Mouse (Mus musculus): ENCODE data around the gene Jpt1. TPM values are rescaled to one million over a fixed set of nuclear protein-coding genes. Genes with fewer than 3 reads are reported as not detected.

Jpt1 gene
- polyA plus RNA-seq, 1 experiment = 386 TPM

- Histone ChIP-seq H3ac (ENCODE audit: control insufficient read depth, insufficient read length) (no peak overlapping the region), H3K4me3 (no peak overlapping the region), H3K4me2 (ENCODE audit: low read depth) (no peak overlapping the region), H3K79me2 (ENCODE audit: control insufficient read depth, insufficient read depth) (no peaks in the 10 kb centered on the region), H3K36me3 (ENCODE audit: control insufficient read depth, insufficient read depth) (no peaks in the 10 kb centered on the region), H3K27me3 (ENCODE audit: control insufficient read depth, insufficient read depth, insufficient read length) (peaks cover 19% of the 10 kb centered on the region)
- TF ChIP-seq USF1 (IDR thresholded peaks at IDR 0.05; ENCODE audit: low read depth) (no peak), POLR2AphosphoS2 (IDR thresholded peaks at IDR 0.05; ENCODE audit: insufficient read length, low read depth) (no peak), REST (IDR thresholded peaks at IDR 0.05; ENCODE audit: insufficient read depth, insufficient read length) (no peak), TCF12 (IDR thresholded peaks at IDR 0.05; ENCODE audit: insufficient read depth, poor library complexity, severe bottlenecking) (no peak), MAX (IDR thresholded peaks at IDR 0.05; ENCODE audit: low read depth) (no peak), TCF3 (IDR thresholded peaks at IDR 0.05; ENCODE audit: insufficient read length, low read depth) (no peak), E2F4 (IDR thresholded peaks at IDR 0.05; ENCODE audit: insufficient read depth) (no peak), MYOG (IDR thresholded peaks at IDR 0.05; ENCODE audit: control insufficient read depth in 1 of 3, insufficient read depth in 1 of 3, insufficient read length in 2 of 3, low read depth in 2 of 3) (no peak), CEBPB (IDR thresholded peaks at IDR 0.05; ENCODE audit: insufficient read depth, poor library complexity, severe bottlenecking) (no peak), POLR2A (IDR thresholded peaks at IDR 0.05; ENCODE audit: insufficient read length, low read depth) (no peak), MYOD1 (IDR thresholded peaks at IDR 0.05; ENCODE audit: control insufficient read depth in 1 of 3, insufficient read length in 2 of 3, low read depth in 2 of 3) (no peak), SRF (IDR thresholded peaks at IDR 0.05; ENCODE audit: control insufficient read depth, insufficient read length, low read depth) (no peak)
Observed at GRCm38 (mm10) chr11:115448075-115448474, 66.1 kb downstream of the Jpt1 start.

Other genes with a start within 250 kb of the Jpt1 start
- not detected for gene Grin2c, start 247.1 kb downstream of the Jpt1 start, polyA plus RNA-seq (2012; fragmentation: generic; extraction: Trizol)
- gene Fdxr, start 237.3 kb downstream of the Jpt1 start, polyA plus RNA-seq (2012; fragmentation: generic; extraction: Trizol) = 13.9 TPM
- gene Fads6, start 216.7 kb downstream of the Jpt1 start, polyA plus RNA-seq (2012; fragmentation: generic; extraction: Trizol) = 0.62 TPM
- gene Otop2, start 207.2 kb downstream of the Jpt1 start, polyA plus RNA-seq (2012; fragmentation: generic; extraction: Trizol) = 0.01 TPM
- 0.16 TPM for gene Ush1g, start 192.3 kb downstream of the Jpt1 start, polyA plus RNA-seq (2012; fragmentation: generic; extraction: Trizol)
- not detected for gene Otop3, start 179.7 kb downstream of the Jpt1 start, polyA plus RNA-seq (2012; fragmentation: generic; extraction: Trizol)
- gene Hid1, start 146.6 kb downstream of the Jpt1 start, polyA plus RNA-seq (2012; fragmentation: generic; extraction: Trizol) = 63.1 TPM
- 52.8 TPM for gene Cdr2l, start 132.5 kb downstream of the Jpt1 start, polyA plus RNA-seq (2012; fragmentation: generic; extraction: Trizol)
- 201 TPM for gene Mrpl58, start 110.6 kb downstream of the Jpt1 start, polyA plus RNA-seq (2012; fragmentation: generic; extraction: Trizol)
- gene Atp5h, start 94.4 kb downstream of the Jpt1 start, polyA plus RNA-seq (2012; fragmentation: generic; extraction: Trizol) = 693 TPM
- 27.3 TPM for gene Kctd2, start 94.3 kb downstream of the Jpt1 start, polyA plus RNA-seq (2012; fragmentation: generic; extraction: Trizol)
- not detected for gene Trim80, start 73.8 kb downstream of the Jpt1 start, polyA plus RNA-seq (2012; fragmentation: generic; extraction: Trizol)
- 0.10 TPM for gene Slc16a5, start 51.9 kb downstream of the Jpt1 start, polyA plus RNA-seq (2012; fragmentation: generic; extraction: Trizol)
- gene Armc7, start 38.7 kb downstream of the Jpt1 start, polyA plus RNA-seq (2012; fragmentation: generic; extraction: Trizol) = 6.2 TPM
- 64.0 TPM for gene Nt5c, start 22.5 kb downstream of the Jpt1 start, polyA plus RNA-seq (2012; fragmentation: generic; extraction: Trizol)
- 176 TPM for gene Sumo2, start 21.9 kb upstream of the Jpt1 start, polyA plus RNA-seq (2012; fragmentation: generic; extraction: Trizol)
- 41.1 TPM for gene Nup85, start 50.0 kb upstream of the Jpt1 start, polyA plus RNA-seq (2012; fragmentation: generic; extraction: Trizol)
- gene Mrps7, start 89.5 kb upstream of the Jpt1 start, polyA plus RNA-seq (2012; fragmentation: generic; extraction: Trizol) = 61.5 TPM
- gene Gga3, start 89.7 kb upstream of the Jpt1 start, polyA plus RNA-seq (2012; fragmentation: generic; extraction: Trizol) = 16.4 TPM
- 17.5 TPM for gene Mif4gd, start 98.6 kb upstream of the Jpt1 start, polyA plus RNA-seq (2012; fragmentation: generic; extraction: Trizol)
- 13.9 TPM for gene Slc25a19, start 113.9 kb upstream of the Jpt1 start, polyA plus RNA-seq (2012; fragmentation: generic; extraction: Trizol)
- 71.2 TPM for gene Grb2, start 194.2 kb upstream of the Jpt1 start, polyA plus RNA-seq (2012; fragmentation: generic; extraction: Trizol)

Measured in myocyte (in vitro differentiated cells).